Mouse (Mus musculus): ENCODE measurements around the gene Tmem235.

GRCm38 (mm10) chr11:117832086-117832969 is 28.2 kb upstream of the Tmem235 start:
- TF ChIP-seq CTCF (IDR thresholded peaks at IDR 0.05), result peak; percentile 80
- no peak for TF ChIP-seq POLR2A (IDR thresholded peaks at IDR 0.05; ENCODE audit: insufficient read depth, low read depth, low read length)
